Mouse (Mus musculus) frontal cortex, adult (tissue): ENCODE data around the gene Adh7.

Experiments used
- ATAC-seq: cut with Nextera tagmentation; 2 replicates; pipeline ENCODE4 v1.9.2; 2017; ENCODE audit warnings: mild to moderate bottlenecking, moderate library complexity, mixed read lengths; ENCODE audit not compliant: low TSS enrichment

Adh7 gene

GRCm38 (mm10) chr3:138254205-138254604 is 36.6 kb downstream of the Adh7 start:
- ATAC-seq: no peak

- no peak for ATAC-seq
Measured at GRCm38 (mm10) chr3:138255366-138255765, 37.8 kb downstream of the Adh7 start.

- ATAC-seq: no peak
Measured at GRCm38 (mm10) chr3:138255780-138256550, 38.4 kb downstream of the Adh7 start.

- ATAC-seq: no peak
Measured at GRCm38 (mm10) chr3:138260721-138261669, 43.4 kb downstream of the Adh7 start, which contains the start of gene Adh1. TSS of gene Adh1 (plus strand) at chr3:138260991.

GRCm38 (mm10) chr3:138262568-138262967 is 45.0 kb downstream of the Adh7 start:
- no peak for ATAC-seq

- no peak for ATAC-seq
Measured at GRCm38 (mm10) chr3:138263154-138263930, 45.8 kb downstream of the Adh7 start.

GRCm38 (mm10) chr3:138264648-138265047 is 47.1 kb downstream of the Adh7 start:
- ATAC-seq: no peak

GRCm38 (mm10) chr3:138270507-138270906 is 52.9 kb downstream of the Adh7 start:
- no peak for ATAC-seq

GRCm38 (mm10) chr3:138271297-138271696 is 53.7 kb downstream of the Adh7 start:
- ATAC-seq: no peak

- ATAC-seq: no peak
Measured at GRCm38 (mm10) chr3:138273080-138273479, 55.5 kb downstream of the Adh7 start.

- no peak for ATAC-seq
Measured at GRCm38 (mm10) chr3:138275100-138275499, 57.5 kb downstream of the Adh7 start.

- ATAC-seq: no peak
Measured at GRCm38 (mm10) chr3:138282556-138282955, 65.0 kb downstream of the Adh7 start.
